Mouse (Mus musculus): ENCODE measurements around the gene Npas3. TPM values are rescaled to one million over a fixed set of nuclear protein-coding genes. Genes with fewer than 3 reads are reported as not detected.

Gene Npas3
- polyA plus RNA-seq, 1 experiment from 2014 or later = 31.3 TPM

- H3K9ac ChIP-seq = no peak overlapping the region
- 19% methylated on average over 5 of the region's 5 CpGs for WGBS
Measured at GRCm38 (mm10) chr12:53536816-53537215, 288.3 kb downstream of the Npas3 start.

GRCm38 (mm10) chr12:53556359-53556758 is 307.9 kb downstream of the Npas3 start:
- H3K9ac ChIP-seq = no peak overlapping the region
- H3K9me3 ChIP-seq = no peaks in the 10 kb centered on the region
- no peaks in the 10 kb centered on the region for H3K27me3 ChIP-seq (replicated peaks)
- H3K36me3 ChIP-seq (replicated peaks) = no peaks in the 10 kb centered on the region
- no peak overlapping the region for H3K4me2 ChIP-seq
- H3K4me3 ChIP-seq = no peak overlapping the region
- ATAC-seq (replicated peaks) = no peak
- H3K27ac ChIP-seq = no peak overlapping the region
- no peaks in the 10 kb centered on the region for H3K4me1 ChIP-seq
- 81% methylated on average over 2 of the region's 2 CpGs for WGBS

More at GRCm38 (mm10) chr12:53536816-53537215, 288.3 kb downstream of the Npas3 start:
- Histone ChIP-seq H3K36me3 (replicated peaks) (no peaks in the 10 kb centered on the region), H3K27ac (no peak overlapping the region), H3K9me3 (no peaks in the 10 kb centered on the region), H3K4me1 (no peaks in the 10 kb centered on the region), H3K27me3 (replicated peaks) (no peaks in the 10 kb centered on the region), H3K4me3 (no peak overlapping the region), H3K4me2 (no peak overlapping the region)
- no peak for ATAC-seq (replicated peaks)

- no peaks in the 10 kb centered on the region for H3K9me3 ChIP-seq
- H3K4me3 ChIP-seq = no peak overlapping the region
- H3K9ac ChIP-seq = no peak overlapping the region
- ATAC-seq (replicated peaks) = no peak
- no peak overlapping the region for H3K4me2 ChIP-seq
- 89% methylated on average over 1 of the region's 1 CpGs for WGBS
- no peak overlapping the region for H3K27ac ChIP-seq
- H3K4me1 ChIP-seq = no peaks in the 10 kb centered on the region
- no peaks in the 10 kb centered on the region for H3K27me3 ChIP-seq (replicated peaks)
- no peaks in the 10 kb centered on the region for H3K36me3 ChIP-seq (replicated peaks)
Measured at GRCm38 (mm10) chr12:53558259-53558658, 309.8 kb downstream of the Npas3 start.

DNA sequence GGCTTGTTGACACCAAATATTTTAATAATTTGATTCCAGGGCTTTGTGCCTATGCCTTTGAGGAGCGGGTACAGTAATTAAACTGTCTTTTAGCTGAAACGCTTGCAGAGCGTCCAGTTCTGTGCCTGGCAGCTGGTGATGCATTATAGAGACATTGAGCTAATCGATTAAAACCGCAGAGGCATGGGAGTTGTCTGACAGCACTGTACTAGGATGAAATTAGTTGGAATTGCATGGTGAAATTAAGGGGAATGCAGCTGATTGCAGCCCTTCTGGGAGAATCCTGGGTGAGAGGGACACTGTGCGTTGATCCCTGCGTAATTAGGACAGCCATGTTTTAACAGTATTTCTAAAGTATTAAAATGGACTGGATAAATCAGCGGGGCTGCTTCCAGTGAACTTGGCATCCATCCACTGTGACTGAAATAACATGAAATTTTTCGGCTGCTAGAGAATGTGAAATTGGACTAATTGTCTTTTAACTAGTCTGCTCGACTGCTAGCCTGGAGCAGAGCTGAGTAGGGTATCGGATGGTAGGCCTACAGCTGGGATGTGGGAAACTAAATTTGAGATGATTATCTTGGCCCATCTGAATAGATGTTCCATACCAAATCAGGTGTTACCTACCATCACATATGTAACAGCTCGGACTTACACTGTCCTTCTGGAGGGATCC is 318.4 kb downstream of the Npas3 start:
- no peak overlapping the region for H3K9ac ChIP-seq
- peak overlapping the region; percentile 16; the same call in 1 of the 2 replicates for H3K4me2 ChIP-seq
- no peak overlapping the region for H3K27ac ChIP-seq
- no peak overlapping the region for H3K4me3 ChIP-seq
- peak; percentile 66 for ATAC-seq (replicated peaks)
- H3K9me3 ChIP-seq = no peaks in the 10 kb centered on the region
- no peaks in the 10 kb centered on the region for H3K36me3 ChIP-seq (replicated peaks)
- 36% methylated on average over 12 of the region's 12 CpGs for WGBS
- H3K4me1 ChIP-seq = peaks cover 17% of the 10 kb centered on the region
- H3K27me3 ChIP-seq (replicated peaks) = no peaks in the 10 kb centered on the region

DNA sequence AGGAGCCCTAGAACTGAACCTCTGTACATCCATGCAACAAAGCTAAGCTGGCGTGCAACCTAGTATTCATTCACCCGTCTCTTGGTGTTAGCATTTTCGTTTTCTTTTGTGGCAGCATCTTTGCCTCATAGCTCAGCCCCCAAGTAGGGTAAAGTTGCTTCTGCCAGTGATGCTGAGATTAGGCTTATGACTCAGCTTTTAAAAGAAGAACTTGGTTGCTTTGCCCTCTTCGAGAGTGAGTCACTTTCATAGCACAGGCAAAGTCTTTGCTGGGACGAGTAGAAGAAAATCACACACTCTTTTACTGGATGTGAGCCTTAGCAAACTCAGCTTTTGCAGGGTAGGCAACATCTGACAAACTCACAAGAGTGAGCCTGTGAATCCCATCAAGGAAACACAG is 332.7 kb downstream of the Npas3 start:
- Histone ChIP-seq H3K27me3 (replicated peaks) (no peaks in the 10 kb centered on the region), H3K4me1 (no peaks in the 10 kb centered on the region), H3K9ac (no peak overlapping the region), H3K27ac (no peak overlapping the region), H3K9me3 (no peaks in the 10 kb centered on the region), H3K4me3 (no peak overlapping the region), H3K36me3 (replicated peaks) (no peaks in the 10 kb centered on the region), H3K4me2 (no peak overlapping the region)
- ATAC-seq (replicated peaks) = no peak
- 91% methylated on average over 5 of the region's 5 CpGs for WGBS

- Histone ChIP-seq H3K27ac (peak overlapping the region; percentile 18; the same call in 1 of the 2 replicates), H3K9me3 (no peaks in the 10 kb centered on the region), H3K27me3 (replicated peaks) (no peaks in the 10 kb centered on the region), H3K36me3 (replicated peaks) (no peaks in the 10 kb centered on the region), H3K4me2 (no peak overlapping the region), H3K4me1 (peaks cover 28% of the 10 kb centered on the region), H3K9ac (no peak overlapping the region), H3K4me3 (no peak overlapping the region)
- 61% methylated on average over 5 of the region's 5 CpGs for WGBS
- peak; percentile 21; the same call in 1 of the 2 replicates for ATAC-seq (replicated peaks)
Measured at GRCm38 (mm10) chr12:53587249-53587648, 338.8 kb downstream of the Npas3 start.

DNA sequence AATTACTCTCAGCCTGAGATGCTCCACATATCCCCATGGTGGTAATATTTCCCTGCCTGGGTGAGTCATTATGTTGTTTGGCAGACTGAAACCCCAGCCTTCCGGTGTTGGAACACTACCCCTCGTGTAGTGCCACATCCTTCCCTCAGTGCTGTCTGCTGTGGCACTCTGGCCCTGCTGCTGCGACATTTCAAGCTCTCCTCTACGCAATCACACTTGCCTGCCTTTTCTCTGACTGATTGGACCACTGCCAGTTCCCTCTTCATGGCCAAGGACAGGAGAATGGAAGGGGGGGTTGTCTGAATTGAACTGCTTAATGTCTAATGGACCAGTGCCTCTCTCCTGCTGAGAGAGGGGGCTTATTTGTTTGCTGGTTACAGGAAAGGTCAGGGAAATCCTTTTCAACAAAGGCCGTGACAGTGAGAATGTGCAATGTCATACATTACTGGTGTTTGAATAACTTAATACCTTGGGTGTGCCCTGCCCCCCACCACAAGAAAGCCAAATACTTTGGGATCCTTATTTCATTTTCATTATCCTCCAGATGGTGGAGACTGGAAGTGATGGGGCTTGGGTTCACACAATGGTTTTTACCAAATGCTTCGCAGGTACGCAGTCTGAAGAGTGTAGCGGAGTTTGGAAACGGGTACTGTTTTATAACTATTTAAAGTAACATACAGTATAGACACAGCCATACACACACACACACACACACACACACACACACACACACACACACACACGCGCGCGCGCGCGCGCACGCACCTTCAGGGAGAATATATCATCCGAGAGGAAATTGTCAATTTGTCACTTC is 339.4 kb downstream of the Npas3 start:
- Histone ChIP-seq H3K9ac (no peak overlapping the region), H3K27ac (peak overlapping the region; percentile 18; the same call in 1 of the 2 replicates), H3K36me3 (replicated peaks) (no peaks in the 10 kb centered on the region), H3K4me3 (no peak overlapping the region), H3K9me3 (no peaks in the 10 kb centered on the region), H3K4me1 (peaks cover 28% of the 10 kb centered on the region), H3K27me3 (replicated peaks) (no peaks in the 10 kb centered on the region), H3K4me2 (peak overlapping the region; percentile 19)
- peak; percentile 82 for ATAC-seq (replicated peaks)
- WGBS = 46% methylated on average over 19 of the region's 19 CpGs

- Histone ChIP-seq H3K36me3 (replicated peaks) (no peaks in the 10 kb centered on the region), H3K4me3 (no peak overlapping the region), H3K27ac (no peak overlapping the region), H3K9ac (no peak overlapping the region), H3K27me3 (replicated peaks) (no peaks in the 10 kb centered on the region), H3K4me2 (no peak overlapping the region), H3K9me3 (no peaks in the 10 kb centered on the region), H3K4me1 (peaks cover 28% of the 10 kb centered on the region)
- 65% methylated on average over 6 of the region's 6 CpGs for WGBS
- no peak for ATAC-seq (replicated peaks)
Measured at GRCm38 (mm10) chr12:53589446-53589961, 341.0 kb downstream of the Npas3 start.

DNA sequence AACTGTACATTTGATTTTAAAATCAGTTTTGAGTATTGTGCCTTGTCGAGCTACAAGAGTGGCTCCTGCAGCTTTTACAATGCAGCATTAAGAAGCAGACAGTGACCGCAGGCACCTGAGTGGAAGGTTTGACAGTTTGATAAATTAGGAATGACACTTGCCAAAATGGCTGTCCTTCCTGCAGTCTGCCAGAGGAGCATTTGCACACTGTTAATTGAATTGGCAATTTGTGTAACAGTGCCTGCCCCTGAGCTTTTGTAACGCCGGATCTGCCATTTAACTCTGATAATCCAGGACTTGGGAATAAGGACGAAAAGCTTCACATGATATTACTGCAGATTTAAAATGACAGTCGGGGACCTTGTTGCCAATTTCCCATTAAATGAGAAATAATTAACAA is 357.2 kb downstream of the Npas3 start:
- Histone ChIP-seq H3K4me1 (no peaks in the 10 kb centered on the region; the same call in 1 of the 2 replicates), H3K27ac (no peak overlapping the region), H3K4me3 (no peak overlapping the region), H3K36me3 (replicated peaks) (no peaks in the 10 kb centered on the region), H3K9ac (no peak overlapping the region), H3K9me3 (no peaks in the 10 kb centered on the region), H3K4me2 (no peak overlapping the region), H3K27me3 (replicated peaks) (no peaks in the 10 kb centered on the region)
- ATAC-seq (replicated peaks) = no peak
- WGBS = 35% methylated on average over 6 of the region's 6 CpGs

GRCm38 (mm10) chr12:53612120-53612519 is 363.6 kb downstream of the Npas3 start:
- Histone ChIP-seq H3K4me3 (no peak overlapping the region), H3K9ac (no peak overlapping the region), H3K27ac (no peak overlapping the region), H3K36me3 (replicated peaks) (no peaks in the 10 kb centered on the region), H3K4me1 (0 out of 2 replicates have a peak, but pooled peaks cover 3% of the 10 kb centered on the region), H3K27me3 (replicated peaks) (no peaks in the 10 kb centered on the region), H3K4me2 (no peak overlapping the region), H3K9me3 (no peaks in the 10 kb centered on the region)
- WGBS = 86% methylated on average over 7 of the region's 7 CpGs
- no peak for ATAC-seq (replicated peaks)

- no peaks in the 10 kb centered on the region for H3K9me3 ChIP-seq
- no peak overlapping the region for H3K27ac ChIP-seq
- H3K4me3 ChIP-seq = no peak overlapping the region
- no peaks in the 10 kb centered on the region for H3K36me3 ChIP-seq (replicated peaks)
- ATAC-seq (replicated peaks) = no peak
- no peak overlapping the region for H3K4me2 ChIP-seq
- H3K4me1 ChIP-seq = peaks cover 22% of the 10 kb centered on the region
- no peaks in the 10 kb centered on the region for H3K27me3 ChIP-seq (replicated peaks)
- 48% methylated on average over 7 of the region's 7 CpGs for WGBS
- H3K9ac ChIP-seq = no peak overlapping the region
Measured at GRCm38 (mm10) chr12:53621271-53621670, 372.8 kb downstream of the Npas3 start.

- ATAC-seq (replicated peaks) = no peak
- no peak overlapping the region for H3K4me2 ChIP-seq
- peaks cover 22% of the 10 kb centered on the region for H3K4me1 ChIP-seq
- H3K27ac ChIP-seq = no peak overlapping the region
- no peak overlapping the region for H3K9ac ChIP-seq
- H3K4me3 ChIP-seq = no peak overlapping the region
- no peaks in the 10 kb centered on the region for H3K9me3 ChIP-seq
- H3K36me3 ChIP-seq (replicated peaks) = no peaks in the 10 kb centered on the region
- WGBS = 26% methylated on average over 9 of the region's 9 CpGs
- no peaks in the 10 kb centered on the region for H3K27me3 ChIP-seq (replicated peaks)
Measured at GRCm38 (mm10) chr12:53623793-53624192, 375.3 kb downstream of the Npas3 start.

Data from midbrain, embryonic 15.5 days (tissue).